Mouse (Mus musculus) urinary bladder, postnatal 10 days (tissue): ENCODE results near the gene Fxyd2.

Experiments
- DNase-seq: peaks from one replicate; pipeline ENCODE4 v3.0.0; 2022; ENCODE audit warnings: low spot score

Gene Fxyd2

GRCm38 (mm10) chr9:45429951-45430697 is 30.7 kb downstream of the Fxyd2 start:
- DNase-seq, result no peak

GRCm38 (mm10) chr9:45430698-45430959 is 31.2 kb downstream of the Fxyd2 start:
- no peak for DNase-seq

- DNase-seq, result no peak
These were observed 31.7 kb downstream of the Fxyd2 start for GRCm38 (mm10) chr9:45431150-45431549.

GRCm38 (mm10) chr9:45432639-45433038 is 33.2 kb downstream of the Fxyd2 start:
- no peak for DNase-seq

- DNase-seq, result no peak
These were observed 33.6 kb downstream of the Fxyd2 start for GRCm38 (mm10) chr9:45433119-45433518.

GRCm38 (mm10) chr9:45434171-45434570 is 34.7 kb downstream of the Fxyd2 start:
- DNase-seq, result no peak

- no peak for DNase-seq
These were observed 39.6 kb downstream of the Fxyd2 start for GRCm38 (mm10) chr9:45439025-45439424.

GRCm38 (mm10) chr9:45440083-45440784 is 40.8 kb downstream of the Fxyd2 start:
- no peak for DNase-seq

- DNase-seq, result no peak
These were observed 44.9 kb downstream of the Fxyd2 start for GRCm38 (mm10) chr9:45444251-45444798.

- DNase-seq, result no peak
These were observed 50.2 kb downstream of the Fxyd2 start for GRCm38 (mm10) chr9:45449658-45450057.

GRCm38 (mm10) chr9:45451346-45451745 is 51.9 kb downstream of the Fxyd2 start:
- DNase-seq, result no peak

GRCm38 (mm10) chr9:45454032-45454431 is 54.6 kb downstream of the Fxyd2 start:
- DNase-seq, result no peak

- DNase-seq, result no peak
These were observed 55.6 kb downstream of the Fxyd2 start for GRCm38 (mm10) chr9:45454889-45455610.

GRCm38 (mm10) chr9:45457200-45457599 is 57.7 kb downstream of the Fxyd2 start:
- DNase-seq, result no peak

- DNase-seq, result no peak
These were observed 58.9 kb downstream of the Fxyd2 start for GRCm38 (mm10) chr9:45458363-45458762.
